Mouse (Mus musculus) hindbrain, embryonic 11.5 days (tissue): Measurements from ENCODE around the gene Cyth2. TPM values are rescaled to one million over a fixed set of nuclear protein-coding genes. Genes with fewer than 3 reads are reported as not detected.
A peak's percentile ranks its signal among the peaks of the same experiment; 100 is the strongest.

Experiments used
- ATAC-seq: fragments of 200-750 bp; cut with Nextera tagmentation; 2 replicates; pipeline ENCODE4 v1.8.0; 2017; ENCODE audit warnings: mild to moderate bottlenecking, moderate TSS enrichment, moderate library complexity; ENCODE audit not compliant: low FRiP score
- DNase-seq: peaks from one replicate; pipeline ENCODE4 v3.0.0-alpha.2; 2015; ENCODE audit warnings: low spot score
- H3K27ac ChIP-seq: fragments of 300-500 bp; sonication (generic); 2 replicates; pipeline ENCODE4 v1.5.1; 2014; ENCODE audit warnings: mild to moderate bottlenecking, low read depth, low read length
- H3K27me3 ChIP-seq: fragments of 300-500 bp; sonication (generic); 2 replicates; pipeline ENCODE4 v1.6.1; 2014; ENCODE audit warnings: mild to moderate bottlenecking, low read length, moderate library complexity, mixed read lengths; ENCODE audit not compliant: control insufficient read depth, insufficient read depth
- H3K36me3 ChIP-seq: fragments of 300-500 bp; sonication (generic); 2 replicates; pipeline ENCODE4 v1.6.1; 2014; ENCODE audit warnings: mild to moderate bottlenecking, low read length, moderate library complexity, mixed read lengths; ENCODE audit not compliant: control insufficient read depth, insufficient read depth
- H3K4me1 ChIP-seq: fragments of 300-500 bp; sonication (generic); replicated peaks from 2 replicates; pipeline ENCODE4 v1.6.1; 2014; ENCODE audit warnings: low read length, mixed read lengths; ENCODE audit not compliant: control insufficient read depth, insufficient read depth
- H3K4me2 ChIP-seq: fragments of 300-500 bp; sonication (generic); replicated peaks from 2 replicates; pipeline ENCODE4 v1.6.1; 2014; ENCODE audit warnings: mild to moderate bottlenecking, low read depth, low read length
- H3K4me3 ChIP-seq: fragments of 300-500 bp; sonication (generic); 2 replicates; pipeline ENCODE4 v1.5.1; 2014; ENCODE audit warnings: low read depth, low read length
- H3K9ac ChIP-seq: fragments of 300-500 bp; sonication (generic); 2 replicates; pipeline ENCODE4 v1.6.1; 2014; ENCODE audit warnings: low read depth, low read length
- H3K9me3 ChIP-seq: fragments of 300-500 bp; sonication (generic); 2 replicates; pipeline ENCODE4 v1.6.1; 2016; ENCODE audit warnings: low read length; ENCODE audit not compliant: control insufficient read depth
- WGBS: fragments of 180-500 bp; shearing (Covaris S2); extraction: QIAGEN DNeasy Blood & Tissue Kit; methylation state at CpG from one replicate; pipeline ENCODE4 v1.1.7; 2014; 5-methylcytosine and 5-hydroxymethylcytosine counted together
- polyA plus RNA-seq: library from polyadenylated mRNA; unstranded; fragments of >200 nt; fragmentation: Nextera tagmentation; extraction: Ambion mirVana; gene quantifications from 2 replicates; pipeline ENCODE4 v1.2.1, GENCODE M21; 2014

Gene Cyth2
- polyA plus RNA-seq = 211 and 248 TPM in 2 replicates

DNA sequence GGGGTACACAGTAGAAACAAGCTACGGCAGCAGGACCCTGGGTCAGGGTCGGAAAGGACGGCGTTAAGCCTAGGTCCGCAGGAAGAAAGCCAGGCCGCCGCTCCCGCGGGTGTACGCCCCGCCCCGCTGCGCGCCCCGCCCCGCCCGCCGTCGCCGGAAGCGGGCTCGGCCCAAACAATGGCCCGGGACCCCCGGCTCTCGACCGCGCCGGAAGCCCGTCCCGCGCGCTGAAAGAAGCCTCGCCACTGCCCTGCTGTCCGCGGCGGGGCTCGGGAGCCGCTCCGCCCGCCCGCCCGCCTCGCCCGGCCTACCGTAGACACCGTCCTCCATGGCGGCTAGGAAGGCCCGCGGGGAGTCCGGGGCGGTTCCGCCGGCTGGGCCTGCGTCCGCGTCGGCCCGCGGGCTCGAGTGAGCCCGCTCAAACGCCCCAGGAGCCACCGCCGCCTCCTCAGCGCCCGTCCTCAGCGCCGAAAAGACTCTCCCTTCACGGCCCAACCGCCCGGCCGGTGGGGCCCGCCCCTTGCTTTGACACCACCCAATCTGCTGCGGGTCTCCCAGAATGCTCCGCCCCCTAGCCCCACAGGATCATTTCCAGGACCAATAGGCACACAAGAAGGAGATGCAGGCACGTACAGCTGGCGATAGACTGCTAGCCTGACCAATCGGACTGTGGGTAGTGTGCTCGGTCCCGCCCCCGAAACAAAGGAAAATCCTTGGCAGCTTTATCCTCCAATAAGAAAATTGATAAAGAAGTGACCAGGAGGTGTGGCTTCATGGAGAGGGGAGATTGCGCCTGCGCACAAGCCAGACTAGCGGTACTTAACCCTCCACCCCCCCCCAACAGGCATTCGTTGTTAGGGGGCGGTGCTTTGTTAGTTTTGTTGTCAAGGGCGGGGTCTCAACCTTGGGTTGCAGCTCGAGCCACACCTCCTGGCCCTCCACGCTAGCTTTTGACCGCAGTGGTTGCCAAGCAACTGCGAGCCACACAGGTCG is at the start of gene Cyth2:
Gene Cyth2, minus strand, starts transcription at position 795 of the 993 bp plus-strand sequence.
- Histone ChIP-seq H3K36me3 (peaks cover 31% of the 10 kb centered on the region), H3K4me3 (peak within 1 kb of the TSS; percentile 97), H3K4me1 (peaks cover 14% of the 10 kb centered on the region), H3K4me2 (peak within 1 kb of the TSS; percentile 76), H3K9me3 (no peaks in the 10 kb centered on the region), H3K9ac (peak within 1 kb of the TSS; percentile 100), H3K27ac (peak within 1 kb of the TSS; percentile 100), H3K27me3 (no peaks in the 10 kb centered on the region)
- peak; percentile 99 for ATAC-seq
- DNase-seq = peak; percentile 100
- WGBS = under 1% methylated on average over 75 of the region's 92 CpGs

DNA sequence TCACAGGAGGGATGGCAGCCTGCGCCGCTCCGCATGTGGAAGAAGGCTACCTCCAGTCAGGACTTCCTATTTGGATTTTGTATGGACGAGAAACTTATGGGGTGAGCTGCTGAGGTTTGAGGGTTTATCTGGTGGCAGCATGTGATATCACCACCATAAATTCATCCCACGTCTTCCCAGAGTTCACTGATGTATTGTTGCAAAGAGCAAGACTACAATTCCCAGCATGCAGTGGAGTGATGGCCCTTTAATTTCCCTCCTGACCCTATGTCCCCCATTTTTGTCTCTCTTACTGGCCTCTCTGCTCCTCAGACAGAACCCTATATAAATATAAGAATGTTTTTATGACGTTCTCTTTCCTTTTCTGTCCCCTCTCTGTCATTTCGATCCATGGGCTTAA is 48.4 kb upstream of the Cyth2 start:
- ATAC-seq (no peak), DNase-seq (no peak)
- Histone ChIP-seq H3K9ac (no peak overlapping the region), H3K36me3 (no peaks in the 10 kb centered on the region), H3K9me3 (no peaks in the 10 kb centered on the region), H3K4me3 (no peak overlapping the region), H3K27me3 (peaks cover 17% of the 10 kb centered on the region; the same call in 1 of the 2 replicates), H3K4me2 (no peak overlapping the region), H3K4me1 (peaks cover 2% of the 10 kb centered on the region; the same call in 1 of the 2 replicates), H3K27ac (no peak overlapping the region)
- WGBS = 91% methylated on average over 7 of the region's 7 CpGs

DNA sequence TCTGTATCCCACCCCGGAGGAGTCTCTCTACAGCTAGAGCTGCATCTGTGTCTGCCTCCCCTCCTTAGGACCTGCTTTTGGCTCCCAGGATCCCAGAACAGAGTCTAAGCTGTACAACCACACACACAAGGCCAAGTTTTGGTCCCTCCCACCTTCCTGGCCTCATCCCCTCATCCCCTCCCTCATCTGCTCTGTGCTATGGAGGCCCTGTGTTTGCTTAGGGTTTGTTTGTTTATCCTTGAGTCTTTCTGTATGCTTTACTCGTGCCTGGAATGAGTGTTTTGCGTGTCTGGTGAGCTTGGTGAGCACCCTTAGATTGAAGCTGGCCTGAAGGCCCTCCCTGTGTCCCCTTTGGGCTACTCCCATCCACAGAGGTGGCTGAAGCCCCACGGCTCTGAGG is 44.6 kb upstream of the Cyth2 start:
- peaks cover 16% of the 10 kb centered on the region for H3K27me3 ChIP-seq
- no peak overlapping the region for H3K9ac ChIP-seq
- no peak overlapping the region for H3K4me3 ChIP-seq
- DNase-seq = no peak
- no peak overlapping the region for H3K27ac ChIP-seq
- H3K4me1 ChIP-seq = no peaks in the 10 kb centered on the region
- no peaks in the 10 kb centered on the region for H3K9me3 ChIP-seq
- no peaks in the 10 kb centered on the region for H3K36me3 ChIP-seq
- 65% methylated on average over 4 of the region's 4 CpGs for WGBS
- H3K4me2 ChIP-seq = no peak overlapping the region
- no peak for ATAC-seq

DNA sequence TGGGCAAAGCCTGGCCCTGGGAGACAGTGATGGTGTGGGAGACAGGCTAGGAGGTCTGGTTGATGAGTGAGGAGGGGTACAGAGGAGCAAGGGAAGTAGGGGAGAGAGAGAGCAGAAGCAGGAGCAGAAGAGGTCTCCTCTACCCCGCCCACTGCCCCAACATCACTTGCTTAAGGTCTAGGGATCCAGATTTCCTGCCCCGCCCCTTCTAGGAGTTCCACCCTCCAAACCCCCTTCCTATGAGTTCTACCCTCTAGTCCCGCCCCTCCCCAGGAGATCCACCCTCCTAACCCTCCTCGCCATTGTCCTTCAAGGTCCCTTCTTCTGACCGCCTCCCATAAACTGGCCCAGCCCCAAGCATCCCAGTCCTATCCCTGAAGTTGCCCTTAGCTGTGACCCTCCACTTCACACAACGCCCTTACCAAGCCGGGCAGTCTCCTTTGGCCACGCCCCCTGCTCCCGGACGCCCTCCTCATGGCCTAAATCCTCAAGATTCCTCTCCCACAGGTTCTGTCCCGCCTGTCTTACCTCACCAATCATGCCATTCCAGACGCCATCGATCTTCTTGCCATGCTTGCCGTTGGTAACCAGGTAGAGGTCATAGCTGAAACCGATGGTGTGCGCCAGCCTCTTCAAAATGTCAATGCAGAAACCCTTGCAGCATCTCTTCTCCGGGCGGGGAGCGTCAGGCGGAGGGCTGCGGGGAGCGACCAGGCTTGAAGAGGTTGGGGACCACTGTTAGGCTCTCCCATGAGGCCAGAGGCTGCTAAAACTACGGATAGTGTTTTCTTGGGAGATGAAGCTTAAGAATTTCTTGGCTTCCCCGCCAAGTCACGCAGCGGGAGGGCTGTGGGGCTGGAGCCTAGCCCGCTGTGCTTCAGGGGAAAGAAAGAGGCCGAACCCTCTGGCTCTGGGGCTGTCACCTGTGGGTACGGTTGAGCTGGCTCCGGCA is 42.8 kb upstream of the Cyth2 start:
- no peaks in the 10 kb centered on the region for H3K4me1 ChIP-seq
- H3K4me3 ChIP-seq = peak overlapping the region; percentile 15
- ATAC-seq (peak; percentile 53; the same call in 1 of the 2 replicates), DNase-seq (peak; percentile 60)
- no peaks in the 10 kb centered on the region for H3K9me3 ChIP-seq
- no peaks in the 10 kb centered on the region for H3K36me3 ChIP-seq
- H3K9ac ChIP-seq = no peak overlapping the region
- H3K27ac ChIP-seq = no peak overlapping the region
- peaks cover 18% of the 10 kb centered on the region for H3K27me3 ChIP-seq
- peak overlapping the region; percentile 30 for H3K4me2 ChIP-seq
- WGBS = 2% methylated on average over 29 of the region's 30 CpGs

DNA sequence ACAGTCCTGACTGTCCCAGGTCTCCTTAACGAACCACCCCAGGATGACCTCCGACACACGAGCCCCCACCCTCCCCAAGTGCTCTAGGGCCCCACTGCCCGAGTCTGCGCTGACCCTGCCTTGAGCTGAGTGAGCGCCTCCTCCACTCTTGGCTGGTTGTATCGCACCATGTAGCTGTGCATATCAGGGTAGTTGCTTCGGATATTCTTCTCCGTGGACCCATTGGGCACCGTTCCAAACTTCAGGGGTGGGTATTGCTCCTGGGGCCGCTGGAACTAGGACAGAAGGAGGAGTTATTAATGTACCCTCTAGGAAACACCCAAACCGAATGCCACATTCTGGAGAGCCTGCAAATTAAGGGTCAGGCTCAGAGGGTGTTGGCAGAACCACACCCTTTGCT is 38.7 kb upstream of the Cyth2 start:
- ATAC-seq = no peak
- Histone ChIP-seq H3K9ac (no peak overlapping the region), H3K4me3 (no peak overlapping the region), H3K4me2 (no peak overlapping the region), H3K9me3 (no peaks in the 10 kb centered on the region), H3K27ac (no peak overlapping the region), H3K36me3 (no peaks in the 10 kb centered on the region), H3K4me1 (no peaks in the 10 kb centered on the region), H3K27me3 (peaks cover 10% of the 10 kb centered on the region)
- no peak for DNase-seq
- WGBS = 90% methylated on average over 12 of the region's 12 CpGs

DNA sequence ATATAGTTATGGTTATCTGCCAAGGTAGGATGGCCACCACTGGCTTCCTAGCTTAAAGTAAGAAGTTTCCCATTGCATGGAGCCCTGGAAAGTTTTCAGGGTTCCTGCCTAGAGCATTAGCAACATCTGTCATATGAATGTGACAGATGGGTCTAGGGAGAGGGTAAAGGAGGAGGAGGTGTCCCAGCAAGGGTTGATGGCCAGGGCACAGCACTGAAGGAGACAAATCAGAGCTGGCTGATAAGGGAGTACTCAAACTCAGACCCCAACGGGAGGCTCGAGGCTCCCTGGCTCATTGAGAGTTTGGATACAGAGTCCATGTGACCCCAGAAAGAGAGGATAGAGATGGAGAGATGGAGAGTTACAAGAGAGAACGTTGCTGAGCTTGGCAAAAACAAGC is 36.3 kb upstream of the Cyth2 start:
- Histone ChIP-seq H3K36me3 (no peaks in the 10 kb centered on the region), H3K27ac (no peak overlapping the region), H3K9ac (no peak overlapping the region), H3K27me3 (0 out of 2 replicates have a peak, but pooled peaks cover 2% of the 10 kb centered on the region), H3K9me3 (no peaks in the 10 kb centered on the region), H3K4me3 (no peak overlapping the region), H3K4me1 (no peaks in the 10 kb centered on the region), H3K4me2 (no peak overlapping the region)
- DNase-seq (no peak), ATAC-seq (no peak)
- WGBS = 69% methylated on average over 3 of the region's 3 CpGs

DNA sequence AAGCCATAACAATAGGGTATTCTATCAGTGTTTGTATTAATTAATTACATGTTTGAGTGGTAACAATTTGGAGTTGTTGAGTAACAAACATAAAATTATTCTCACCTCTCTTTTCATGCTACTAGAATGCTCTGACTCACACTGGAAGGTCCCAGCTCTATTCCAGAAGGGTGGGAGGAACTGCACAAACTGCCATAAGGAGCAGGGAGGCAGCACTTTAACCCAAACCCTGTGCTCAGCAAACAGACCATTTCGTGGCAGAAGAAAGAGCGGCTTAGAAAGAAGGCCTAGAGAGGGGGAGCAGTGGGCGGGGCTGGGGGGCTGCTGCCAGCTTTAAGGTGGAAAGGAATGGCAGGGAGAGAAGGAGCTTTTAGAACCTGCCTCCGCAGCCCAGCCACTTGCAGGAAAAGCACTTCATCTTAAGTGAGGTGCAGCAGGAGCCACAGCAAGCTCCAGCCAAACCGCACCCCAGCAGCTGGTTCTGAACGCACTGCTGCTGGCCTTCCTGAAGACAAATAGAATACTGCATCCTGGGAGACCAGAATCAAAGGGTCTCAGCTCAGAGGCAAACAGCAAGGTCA is 34.2 kb upstream of the Cyth2 start:
- Histone ChIP-seq H3K4me1 (no peaks in the 10 kb centered on the region), H3K9me3 (no peaks in the 10 kb centered on the region), H3K27ac (no peak overlapping the region; the same call in 1 of the 2 replicates), H3K9ac (no peak overlapping the region), H3K4me3 (no peak overlapping the region), H3K4me2 (no peak overlapping the region), H3K27me3 (no peaks in the 10 kb centered on the region), H3K36me3 (no peaks in the 10 kb centered on the region)
- WGBS = 9% methylated on average over 6 of the region's 6 CpGs
- ATAC-seq (no peak), DNase-seq (no peak)
